Mouse (Mus musculus) adrenal gland, adult 8-10 months (tissue): Measurements from ENCODE around the gene Arhgef18. TPM values are rescaled to one million over a fixed set of nuclear protein-coding genes. Genes with fewer than 3 reads are reported as not detected.

Source experiments
- DNase-seq: peaks from one replicate; pipeline ENCODE4 v3.0.0; 2022
- total RNA-seq, 4 experiments: library from RNA; stranded (reverse); gene quantifications; 2 replicates each; pipeline ENCODE4 v1.2.4; 2022

Arhgef18 gene
- total RNA-seq, result 10 to 100 TPM; 44.6 to 48.1 (median 47.0) TPM

- DNase-seq, result peak; percentile 86
Observed at GRCm38 (mm10) chr8:3392771-3393710, at the start of gene Arhgef18. TSS of gene Arhgef18 (plus strand) at chr8:3393006.

GRCm38 (mm10) chr8:3345337-3345736, 47.5 kb upstream of the Arhgef18 start:
- DNase-seq, result no peak

- DNase-seq, result no peak
Observed at GRCm38 (mm10) chr8:3346691-3347413, 46.0 kb upstream of the Arhgef18 start.

- no peak for DNase-seq
Observed at GRCm38 (mm10) chr8:3348142-3348823, 44.5 kb upstream of the Arhgef18 start.

- no peak for DNase-seq
Observed at GRCm38 (mm10) chr8:3350747-3351146, 42.1 kb upstream of the Arhgef18 start.

DNA sequence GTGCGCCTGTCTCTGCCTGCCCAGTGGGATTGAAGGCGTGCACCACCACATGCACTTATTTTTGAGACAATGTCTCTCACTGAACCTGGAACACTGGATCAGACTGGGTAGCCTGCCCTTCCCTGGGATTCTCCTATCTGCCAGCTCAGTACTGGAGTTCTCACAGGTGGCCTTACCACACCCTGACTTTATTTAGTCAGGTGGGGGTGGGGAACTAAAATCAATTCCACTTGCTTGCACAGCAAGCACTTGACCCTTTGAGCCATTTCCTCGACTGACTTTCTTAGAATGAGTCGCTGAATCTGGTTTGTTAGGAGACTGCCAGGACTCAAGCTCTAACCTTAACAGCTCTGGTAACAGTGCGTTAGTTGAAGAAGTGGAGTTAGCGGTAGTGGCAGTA, 40.1 kb upstream of the Arhgef18 start:
- no peak for DNase-seq

DNA sequence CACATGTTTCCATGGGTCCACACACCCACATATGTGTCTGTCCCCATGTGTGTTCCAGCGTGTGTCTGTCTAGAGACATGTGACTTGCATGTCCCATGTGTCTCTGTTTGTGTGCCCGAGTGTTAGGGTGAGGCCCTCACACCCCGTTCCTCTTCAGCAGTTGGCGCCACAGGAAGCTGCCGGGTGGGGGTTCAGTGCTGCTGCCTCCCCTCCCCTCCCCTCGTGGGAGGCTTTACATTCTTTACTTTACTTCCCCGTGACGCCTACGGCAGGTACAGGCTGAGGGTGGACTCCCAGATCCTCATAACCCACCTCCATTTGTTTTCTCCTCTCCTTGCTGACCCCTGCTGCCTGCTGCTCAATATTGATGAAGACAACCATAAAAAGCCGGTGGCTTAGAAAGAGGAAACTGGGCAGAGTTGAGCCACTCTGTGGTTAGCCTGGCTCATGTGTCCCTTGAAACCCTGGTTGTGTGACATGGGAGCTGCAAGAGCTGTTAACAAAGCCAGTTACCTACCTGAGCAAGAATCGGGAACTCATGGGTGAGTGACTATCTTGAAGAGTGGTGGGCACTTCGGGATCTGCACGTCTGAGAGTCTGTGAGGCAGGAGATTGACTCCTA, 39.5 kb upstream of the Arhgef18 start, which contains the start of gene A430078G23Rik:
TSS of gene A430078G23Rik (plus strand) at position 227 of the 622 bp plus-strand sequence.
- no peak for DNase-seq

GRCm38 (mm10) chr8:3353811-3354442, 38.9 kb upstream of the Arhgef18 start:
- DNase-seq, result no peak

DNA sequence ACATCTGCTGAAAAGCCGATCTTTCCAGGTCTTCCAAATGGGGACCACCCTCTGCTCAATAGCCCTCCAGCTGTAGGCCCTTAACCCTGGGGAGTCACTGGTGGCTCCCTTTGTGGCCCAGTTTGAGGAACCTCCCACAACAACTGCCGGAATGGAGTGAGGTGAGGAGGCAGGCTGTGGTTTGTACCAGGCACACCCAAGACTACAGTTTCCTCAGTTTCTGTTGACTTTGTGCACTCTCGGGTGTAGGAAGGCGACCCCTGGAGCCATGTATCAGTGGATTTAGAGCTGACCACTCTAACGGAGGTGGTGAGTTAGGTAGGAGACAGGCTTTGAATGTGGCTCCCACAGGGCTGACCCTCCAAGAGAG, 38.4 kb upstream of the Arhgef18 start:
- DNase-seq, result no peak

- no peak for DNase-seq
Observed at GRCm38 (mm10) chr8:3355586-3355985, 37.2 kb upstream of the Arhgef18 start.

GRCm38 (mm10) chr8:3358060-3358459, 34.7 kb upstream of the Arhgef18 start:
- DNase-seq, result peak; percentile 57

DNA sequence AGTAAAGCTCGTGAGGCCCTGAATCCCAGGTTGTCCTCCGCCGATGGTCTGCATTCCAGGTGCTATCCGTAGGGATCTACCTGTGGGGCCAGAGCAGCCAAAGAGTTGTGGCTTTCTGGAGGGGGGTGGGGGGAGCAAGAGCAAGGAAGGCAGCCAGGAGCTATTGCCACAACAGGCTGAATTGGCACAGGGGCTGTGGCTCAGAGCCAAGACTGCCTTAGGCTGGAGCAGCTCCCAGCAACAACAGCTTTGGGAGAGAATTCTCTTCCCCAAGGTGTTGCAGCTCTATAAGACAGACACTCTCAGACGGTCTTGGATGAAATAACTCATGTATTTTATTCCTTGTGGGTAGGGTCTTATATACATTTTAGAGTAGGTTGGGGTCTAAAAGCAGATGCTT, 25.7 kb upstream of the Arhgef18 start:
- DNase-seq, result no peak

GRCm38 (mm10) chr8:3368091-3368490, 24.7 kb upstream of the Arhgef18 start:
- no peak for DNase-seq

- no peak for DNase-seq
Observed at GRCm38 (mm10) chr8:3375748-3376147, 17.1 kb upstream of the Arhgef18 start.

DNA sequence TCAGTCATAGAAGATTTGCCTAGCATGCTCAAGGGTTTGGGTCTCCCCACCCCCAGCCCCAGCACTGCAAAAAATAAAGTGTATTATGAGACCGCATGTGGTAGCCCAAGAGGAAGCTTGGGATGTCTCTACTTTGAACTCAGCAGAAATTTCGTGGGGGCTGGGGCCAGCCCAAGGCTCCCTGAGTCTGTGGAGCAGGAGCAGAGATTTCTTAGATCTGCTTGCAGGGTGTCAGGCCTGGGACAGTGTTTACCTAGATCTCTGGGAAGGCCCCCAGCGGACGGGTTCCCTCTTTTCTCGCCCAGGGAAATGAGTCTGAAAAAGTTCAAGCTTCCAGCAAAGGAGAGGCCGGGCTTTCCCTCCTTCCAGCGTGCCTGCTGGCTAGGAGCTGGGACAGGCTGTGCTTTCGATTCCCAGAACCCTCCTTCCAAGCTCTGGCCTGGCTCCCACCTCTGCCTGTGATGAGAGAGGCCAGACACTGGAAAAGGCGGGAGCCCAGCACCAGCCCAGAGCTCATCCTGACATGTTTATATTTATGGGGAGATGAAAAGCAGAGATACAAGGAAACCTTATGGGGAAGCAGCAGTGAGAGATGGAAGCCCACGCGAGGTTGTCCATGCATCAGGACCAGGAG, 16.0 kb upstream of the Arhgef18 start:
- DNase-seq, result no peak

- peak; percentile 34 for DNase-seq
Observed at GRCm38 (mm10) chr8:3387286-3387685, 5.5 kb upstream of the Arhgef18 start.

DNA sequence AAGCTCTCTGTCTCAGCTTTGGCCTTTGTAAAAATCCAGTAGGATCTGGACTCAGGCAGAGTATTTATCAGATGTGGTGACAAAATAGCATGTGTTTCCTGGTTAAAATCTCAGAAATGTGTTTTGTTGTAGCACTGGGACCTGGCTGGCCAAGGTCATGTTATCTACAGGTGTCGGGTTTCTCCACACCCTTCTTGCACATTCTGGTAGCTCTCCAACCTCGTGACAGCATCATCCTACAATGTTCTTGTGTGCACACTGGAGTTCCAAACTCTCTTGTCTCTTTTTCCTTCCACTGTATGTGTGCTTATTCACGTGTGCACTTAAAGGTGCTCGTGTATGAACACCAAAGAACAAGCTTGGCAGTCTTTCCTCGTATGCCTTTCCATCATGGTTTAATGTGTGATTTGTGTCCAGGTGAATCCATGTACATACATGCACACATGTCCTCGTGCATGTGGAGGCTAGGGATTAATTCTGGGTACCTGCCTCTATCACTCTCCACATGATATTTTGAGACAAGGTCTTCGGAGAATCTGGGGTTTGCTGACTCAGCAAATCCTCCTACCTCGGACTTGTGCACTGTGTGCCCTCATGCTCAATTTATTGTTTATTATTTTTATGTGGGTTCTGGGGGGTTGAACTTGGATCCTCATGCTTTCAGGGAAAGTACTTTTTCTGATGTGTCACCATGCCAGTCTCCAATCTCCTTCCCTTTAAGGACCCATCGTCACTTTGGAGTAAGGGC, 4.0 kb upstream of the Arhgef18 start:
- no peak for DNase-seq

GRCm38 (mm10) chr8:3389506-3389905, 3.3 kb upstream of the Arhgef18 start:
- DNase-seq, result no peak

DNA sequence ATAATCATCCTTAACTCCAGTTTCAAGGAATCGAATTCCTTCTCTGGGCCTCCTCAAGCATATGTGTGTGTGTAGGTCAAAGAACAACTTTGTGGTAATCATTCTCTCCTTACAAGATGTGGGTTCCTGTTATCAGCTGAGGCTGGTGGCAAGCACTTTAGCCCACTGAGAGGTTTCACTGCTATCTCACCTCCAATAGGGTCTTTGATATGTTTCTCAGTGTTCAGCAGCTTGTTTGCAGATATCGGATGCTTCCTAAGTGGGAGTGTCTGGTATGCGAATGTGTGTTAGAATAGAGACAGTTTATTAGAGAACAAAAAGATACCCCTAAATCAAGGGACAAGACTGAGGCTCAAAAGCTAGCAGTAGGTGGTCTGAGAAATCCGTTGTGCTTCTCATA, 513 bp upstream of the Arhgef18 start:
- DNase-seq, result no peak

DNA sequence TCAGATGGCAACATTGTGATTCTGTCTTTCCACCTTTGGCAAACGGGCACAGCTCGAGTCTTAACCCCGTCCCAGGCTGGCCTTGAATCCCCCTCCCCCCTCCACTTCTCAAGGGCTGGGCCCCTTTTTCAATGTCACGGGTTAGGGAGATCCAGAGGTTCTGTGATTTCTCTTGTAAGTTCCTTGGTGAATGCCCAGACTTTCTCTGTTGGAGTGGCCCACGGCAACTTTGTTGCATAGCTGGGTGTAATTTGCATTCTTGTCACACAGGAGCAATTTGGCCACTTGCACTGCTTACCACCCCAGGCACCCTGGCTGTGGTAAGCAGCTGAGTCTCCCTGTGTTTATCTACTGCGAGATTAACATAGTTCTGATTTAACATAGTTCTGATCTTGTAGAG, 1.8 kb downstream of the Arhgef18 start:
- no peak for DNase-seq

DNA sequence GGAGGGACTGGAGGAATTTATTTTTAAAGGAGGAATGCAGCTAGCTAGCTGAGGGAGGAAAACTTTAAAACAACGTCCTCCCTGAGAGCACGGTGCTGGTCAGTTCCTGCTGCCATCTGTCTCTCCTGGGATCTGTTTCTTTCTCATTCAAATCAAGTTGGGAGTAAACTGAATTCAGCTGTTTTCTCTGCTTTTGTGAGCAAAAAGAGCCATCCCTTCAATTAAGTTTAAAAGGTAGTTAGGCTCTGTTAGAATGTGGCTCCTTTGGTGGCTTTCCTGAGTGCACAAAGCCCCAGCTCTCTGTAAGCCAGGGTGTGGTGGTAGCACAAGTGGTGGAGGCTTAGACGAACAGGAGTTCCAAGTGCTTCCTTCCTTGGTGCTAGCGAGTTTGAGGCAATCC, 2.4 kb downstream of the Arhgef18 start:
- DNase-seq, result no peak
